Mouse (Mus musculus): Measurements from ENCODE around the gene Gabrg3. TPM values are rescaled to one million over a fixed set of nuclear protein-coding genes. Genes with fewer than 3 reads are reported as not detected.

Gene Gabrg3
- polyA plus RNA-seq, 1 experiment from 2014 or later: 0.60 TPM

DNA sequence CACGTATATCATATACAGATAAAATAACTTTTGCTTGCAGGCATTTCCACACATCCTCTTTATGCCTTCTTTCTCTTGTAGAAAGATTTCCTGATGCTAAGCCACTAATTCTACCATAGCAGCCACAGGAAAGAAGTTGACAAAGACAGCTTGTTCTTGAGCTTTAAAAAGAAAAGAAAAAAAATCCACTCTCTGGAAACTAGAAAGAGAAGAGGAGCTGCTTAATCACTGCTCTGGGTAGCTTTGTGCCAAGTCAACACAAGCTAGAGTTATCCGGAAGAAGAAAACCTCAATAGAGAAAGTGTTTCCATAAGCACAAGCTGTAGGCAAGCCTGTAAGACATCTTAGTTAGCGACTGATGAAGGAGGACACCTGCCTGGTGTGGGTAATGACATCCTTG, 321.6 kb downstream of the Gabrg3 start:
- no peak for ATAC-seq (replicated peaks; ENCODE audit: extremely low read depth, insufficient read depth, low FRiP score)
- no peak overlapping the region for H3K9ac ChIP-seq (ENCODE audit: low read length)
- no peak overlapping the region for H3K4me2 ChIP-seq (ENCODE audit: low read depth, low read length)
- H3K36me3 ChIP-seq (ENCODE audit: control insufficient read depth, insufficient read depth): no peaks in the 10 kb centered on the region
- no peaks in the 10 kb centered on the region for H3K4me1 ChIP-seq (ENCODE audit: control insufficient read depth, insufficient read depth, low read length)
- no peak overlapping the region for H3K27ac ChIP-seq (ENCODE audit: low read length)
- 83% methylated on average over 3 of the region's 3 CpGs for WGBS
- H3K9me3 ChIP-seq (replicated peaks; ENCODE audit: control insufficient read depth, low read length): no peaks in the 10 kb centered on the region
- no peak overlapping the region for H3K4me3 ChIP-seq (ENCODE audit: low read length)
- H3K27me3 ChIP-seq (ENCODE audit: control insufficient read depth, insufficient read depth, low read length): no peaks in the 10 kb centered on the region

- no peaks in the 10 kb centered on the region for H3K27me3 ChIP-seq (ENCODE audit: control insufficient read depth, insufficient read depth, low read length)
- no peaks in the 10 kb centered on the region for H3K36me3 ChIP-seq (ENCODE audit: control insufficient read depth, insufficient read depth)
- no peaks in the 10 kb centered on the region for H3K4me1 ChIP-seq (ENCODE audit: control insufficient read depth, insufficient read depth, low read length)
- no peak overlapping the region for H3K9ac ChIP-seq (ENCODE audit: low read length)
- no peaks in the 10 kb centered on the region for H3K9me3 ChIP-seq (replicated peaks; ENCODE audit: control insufficient read depth, low read length)
- H3K4me2 ChIP-seq (ENCODE audit: low read depth, low read length): no peak overlapping the region
- ATAC-seq (replicated peaks; ENCODE audit: extremely low read depth, insufficient read depth, low FRiP score): no peak
- 83% methylated on average over 1 of the region's 1 CpGs for WGBS
- no peak overlapping the region for H3K27ac ChIP-seq (ENCODE audit: low read length)
- no peak overlapping the region for H3K4me3 ChIP-seq (ENCODE audit: low read length)
Measured at GRCm38 (mm10) chr7:57050906-57051635, 335.9 kb downstream of the Gabrg3 start.

- 45% methylated on average over 2 of the region's 2 CpGs for WGBS
- Histone ChIP-seq H3K27me3 (ENCODE audit: control insufficient read depth, insufficient read depth, low read length) (no peaks in the 10 kb centered on the region), H3K4me1 (ENCODE audit: control insufficient read depth, insufficient read depth, low read length) (no peaks in the 10 kb centered on the region), H3K9me3 (replicated peaks; ENCODE audit: control insufficient read depth, low read length) (no peaks in the 10 kb centered on the region), H3K9ac (ENCODE audit: low read length) (no peak overlapping the region), H3K4me2 (ENCODE audit: low read depth, low read length) (no peak overlapping the region), H3K4me3 (ENCODE audit: low read length) (no peak overlapping the region), H3K36me3 (ENCODE audit: control insufficient read depth, insufficient read depth) (no peaks in the 10 kb centered on the region), H3K27ac (ENCODE audit: low read length) (no peak overlapping the region)
- ATAC-seq (replicated peaks; ENCODE audit: extremely low read depth, insufficient read depth, low FRiP score): no peak
Measured at GRCm38 (mm10) chr7:57037861-57038421, 349.0 kb downstream of the Gabrg3 start.

- H3K27me3 ChIP-seq (ENCODE audit: control insufficient read depth, insufficient read depth, low read length): no peaks in the 10 kb centered on the region
- peaks cover 4% of the 10 kb centered on the region for H3K9me3 ChIP-seq (replicated peaks; ENCODE audit: control insufficient read depth, low read length)
- 77% methylated on average over 3 of the region's 3 CpGs for WGBS
- H3K27ac ChIP-seq (ENCODE audit: low read length): no peak overlapping the region
- no peaks in the 10 kb centered on the region for H3K36me3 ChIP-seq (ENCODE audit: control insufficient read depth, insufficient read depth)
- no peak overlapping the region for H3K4me2 ChIP-seq (ENCODE audit: low read depth, low read length)
- H3K4me1 ChIP-seq (ENCODE audit: control insufficient read depth, insufficient read depth, low read length): no peaks in the 10 kb centered on the region
- no peak overlapping the region for H3K4me3 ChIP-seq (ENCODE audit: low read length)
- no peak for ATAC-seq (replicated peaks; ENCODE audit: extremely low read depth, insufficient read depth, low FRiP score)
- no peak overlapping the region for H3K9ac ChIP-seq (ENCODE audit: low read length)
Measured at GRCm38 (mm10) chr7:57000585-57001261, 386.3 kb downstream of the Gabrg3 start.

GRCm38 (mm10) chr7:56997713-56998624, 389.0 kb downstream of the Gabrg3 start:
- Histone ChIP-seq H3K9me3 (replicated peaks; ENCODE audit: control insufficient read depth, low read length) (no peaks in the 10 kb centered on the region; the same call in 1 of the 2 replicates), H3K4me1 (ENCODE audit: control insufficient read depth, insufficient read depth, low read length) (no peaks in the 10 kb centered on the region), H3K9ac (ENCODE audit: low read length) (no peak overlapping the region), H3K27me3 (ENCODE audit: control insufficient read depth, insufficient read depth, low read length) (no peaks in the 10 kb centered on the region), H3K36me3 (ENCODE audit: control insufficient read depth, insufficient read depth) (no peaks in the 10 kb centered on the region), H3K4me3 (ENCODE audit: low read length) (no peak overlapping the region), H3K27ac (ENCODE audit: low read length) (no peak overlapping the region), H3K4me2 (ENCODE audit: low read depth, low read length) (no peak overlapping the region)
- 86% methylated on average over 2 of the region's 2 CpGs for WGBS
- ATAC-seq (replicated peaks; ENCODE audit: extremely low read depth, insufficient read depth, low FRiP score): no peak

DNA sequence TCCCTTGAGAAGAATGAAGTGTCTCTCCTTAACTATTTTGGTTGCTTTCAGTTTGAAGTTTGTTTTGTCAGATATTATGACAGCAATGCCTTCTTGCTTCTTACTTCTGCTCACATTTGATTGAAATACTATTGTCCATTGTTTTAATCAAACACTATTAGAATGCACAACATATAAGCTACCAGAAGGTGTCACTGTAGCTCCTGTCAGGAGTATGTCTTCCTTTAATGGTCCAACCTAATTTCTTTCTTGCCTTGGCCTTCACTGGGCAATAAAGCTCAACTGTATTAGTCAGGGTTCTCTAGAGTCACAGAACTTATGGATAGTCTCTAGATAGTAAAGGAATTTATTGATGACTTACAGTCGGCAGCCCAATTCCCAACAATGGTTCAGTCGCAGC, 440.6 kb downstream of the Gabrg3 start:
- H3K27ac ChIP-seq (ENCODE audit: low read length): no peak overlapping the region
- H3K9me3 ChIP-seq (replicated peaks; ENCODE audit: control insufficient read depth, low read length): no peaks in the 10 kb centered on the region
- H3K4me1 ChIP-seq (ENCODE audit: control insufficient read depth, insufficient read depth, low read length): no peaks in the 10 kb centered on the region
- H3K4me2 ChIP-seq (ENCODE audit: low read depth, low read length): no peak overlapping the region
- no peak for ATAC-seq (replicated peaks; ENCODE audit: extremely low read depth, insufficient read depth, low FRiP score)
- no peak overlapping the region for H3K9ac ChIP-seq (ENCODE audit: low read length)
- no peaks in the 10 kb centered on the region for H3K27me3 ChIP-seq (ENCODE audit: control insufficient read depth, insufficient read depth, low read length)
- H3K4me3 ChIP-seq (ENCODE audit: low read length): no peak overlapping the region
- 80% methylated on average over 1 of the region's 2 CpGs for WGBS
- H3K36me3 ChIP-seq (ENCODE audit: control insufficient read depth, insufficient read depth): no peaks in the 10 kb centered on the region

DNA sequence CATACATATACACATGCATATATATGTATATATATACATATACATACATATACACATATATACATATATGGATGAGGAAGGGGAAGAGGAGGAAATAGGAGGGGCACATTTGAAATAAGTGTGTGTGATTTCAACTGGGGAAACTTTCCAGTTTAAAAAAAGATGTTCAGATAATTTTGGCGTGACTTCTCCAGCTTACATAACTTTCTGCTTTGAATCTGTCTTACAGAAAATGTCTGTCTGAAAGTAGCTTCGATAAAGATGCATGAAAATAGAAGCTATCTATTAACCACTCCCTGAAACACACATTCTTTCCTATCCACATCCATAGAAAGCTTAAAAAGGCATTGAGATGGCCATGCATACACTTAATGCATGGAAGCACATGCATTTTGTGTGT, 445.4 kb downstream of the Gabrg3 start:
- Histone ChIP-seq H3K9me3 (replicated peaks; ENCODE audit: control insufficient read depth, low read length) (peaks cover 2% of the 10 kb centered on the region; the same call in 1 of the 2 replicates), H3K4me2 (ENCODE audit: low read depth, low read length) (no peak overlapping the region)
- WGBS: 54% methylated on average over 2 of the region's 2 CpGs

DNA sequence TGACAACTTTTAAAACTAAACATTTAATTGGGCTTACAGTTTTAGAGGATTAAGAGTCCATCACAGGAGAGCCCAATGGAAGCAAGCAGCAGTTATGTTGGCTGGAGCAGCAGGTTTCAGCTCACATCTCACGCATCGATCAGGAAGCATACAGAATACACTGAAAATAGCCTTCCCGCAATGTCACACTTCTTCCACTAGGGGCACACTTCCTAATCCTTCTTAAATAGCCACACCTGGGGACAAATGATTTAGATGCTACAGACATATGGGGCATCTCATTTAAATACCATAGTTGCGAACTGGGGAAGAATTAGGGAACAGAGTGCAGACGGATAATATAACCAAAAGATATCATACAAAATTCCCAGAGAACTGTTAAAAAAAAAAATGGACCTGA, 449.0 kb downstream of the Gabrg3 start:
- Histone ChIP-seq H3K9me3 (replicated peaks; ENCODE audit: control insufficient read depth, low read length) (peaks cover 2% of the 10 kb centered on the region; the same call in 1 of the 2 replicates), H3K4me2 (ENCODE audit: low read depth, low read length) (no peak overlapping the region), H3K27me3 (ENCODE audit: control insufficient read depth, insufficient read depth, low read length) (no peaks in the 10 kb centered on the region), H3K27ac (ENCODE audit: low read length) (no peak overlapping the region), H3K36me3 (ENCODE audit: control insufficient read depth, insufficient read depth) (no peaks in the 10 kb centered on the region), H3K9ac (ENCODE audit: low read length) (no peak overlapping the region), H3K4me3 (ENCODE audit: low read length) (no peak overlapping the region), H3K4me1 (ENCODE audit: control insufficient read depth, insufficient read depth, low read length) (no peaks in the 10 kb centered on the region)
- 69% methylated on average over 5 of the region's 5 CpGs for WGBS
- ATAC-seq (replicated peaks; ENCODE audit: extremely low read depth, insufficient read depth, low FRiP score): no peak

More for the DNA sequence above, 445.4 kb downstream of the Gabrg3 start:
- Histone ChIP-seq H3K27me3 (ENCODE audit: control insufficient read depth, insufficient read depth, low read length) (no peaks in the 10 kb centered on the region), H3K27ac (ENCODE audit: low read length) (no peak overlapping the region), H3K4me1 (ENCODE audit: control insufficient read depth, insufficient read depth, low read length) (no peaks in the 10 kb centered on the region), H3K9ac (ENCODE audit: low read length) (no peak overlapping the region), H3K36me3 (ENCODE audit: control insufficient read depth, insufficient read depth) (no peaks in the 10 kb centered on the region), H3K4me3 (ENCODE audit: low read length) (no peak overlapping the region)
- no peak for ATAC-seq (replicated peaks; ENCODE audit: extremely low read depth, insufficient read depth, low FRiP score)
